ENCODE assay signal across 1 mouse cellular context in genomic region chr2:153297771-153298170, GRCm38 (mm10).
TF ChIP-seq lines count a peak whose summit lies in the region.

No protein-coding gene starts in this region.

TF ChIP-seq in MEL, 35 proteins besides CTCF, POLR2A, EP300 and RAD21:
- TF ChIP-seq MEF2A (IDR thresholded peaks at IDR 0.05; ENCODE audit: extremely low read depth, insufficient replicate concordance, low read depth, low read length, poor library complexity, severe bottlenecking) (no peak), NELFE (IDR thresholded peaks at IDR 0.05; ENCODE audit: low read depth, low read length) (no peak)
